Mouse (Mus musculus): ENCODE measurements around the gene Echdc1. TPM values are rescaled to one million over a fixed set of nuclear protein-coding genes. Genes with fewer than 3 reads are reported as not detected.
"Not testable (repeated sequence)": the region's sequence is repeated elsewhere in the genome, so short reads cannot be mapped to it uniquely, and the experiment has no call there.

Gene Echdc1
- polyA plus RNA-seq (2017; shearing (Covaris generic)), result 10 to 100 TPM; 13.4 to 24.7 TPM

DNA sequence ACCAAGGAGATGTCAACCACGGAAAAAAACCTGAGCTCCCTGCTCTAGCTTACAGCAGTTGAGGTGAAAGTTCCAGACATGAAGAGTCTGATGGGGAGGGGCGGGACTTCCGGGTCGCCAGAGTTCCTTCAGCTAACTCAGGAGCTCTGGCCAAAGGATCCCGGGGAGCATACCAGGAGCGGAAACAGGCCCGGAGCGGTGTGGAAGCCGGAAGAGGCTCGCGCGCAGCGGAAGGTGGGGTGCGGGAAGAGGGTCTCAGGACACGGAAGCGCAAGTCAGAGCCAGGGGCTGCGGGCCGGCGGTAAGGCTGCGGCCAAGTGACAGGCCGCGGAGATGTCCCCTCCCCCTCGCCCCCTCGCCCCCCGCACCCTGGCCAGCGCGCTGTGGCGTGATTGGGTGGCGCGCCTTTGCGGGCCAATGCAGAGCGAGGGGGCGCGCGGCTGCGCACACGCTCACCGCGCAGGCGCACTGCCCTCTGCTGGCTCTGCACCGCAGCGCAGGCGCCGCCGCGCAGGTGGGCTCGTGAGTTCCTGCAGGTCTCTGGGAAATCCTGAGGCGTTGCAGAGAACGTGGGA, at the start of gene Echdc1:
Echdc1 (plus strand) TSS at position 103 of the 575 bp plus-strand sequence.
- ATAC-seq, result peak; percentile 83

DNA sequence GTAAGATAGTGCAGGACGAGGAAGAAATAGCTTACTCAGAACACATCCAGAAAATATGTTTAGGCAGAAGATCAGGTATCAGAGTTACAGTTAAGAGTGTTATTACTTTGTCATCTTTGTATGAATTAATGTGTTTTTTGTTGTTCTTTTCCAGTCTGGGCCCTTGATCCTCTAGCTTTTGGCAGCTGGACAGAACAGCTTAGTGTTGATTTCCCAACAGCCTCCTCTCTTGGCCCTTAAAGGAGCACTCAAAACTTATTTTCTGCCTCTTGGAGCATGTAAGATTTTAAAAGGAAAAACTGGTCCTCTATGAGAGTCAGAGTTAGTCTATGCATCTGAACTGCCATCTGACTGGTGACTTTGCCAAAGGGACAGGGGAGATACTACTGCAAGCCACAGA, 31.2 kb upstream of the Echdc1 start:
- ATAC-seq, result no peak

GRCm38 (mm10) chr10:29285757-29286156, 27.2 kb upstream of the Echdc1 start:
- ATAC-seq, result no peak

GRCm38 (mm10) chr10:29302230-29302629, 10.7 kb upstream of the Echdc1 start:
- ATAC-seq, result no peak

GRCm38 (mm10) chr10:29311480-29312219, 1.3 kb upstream of the Echdc1 start:
- ATAC-seq, result no peak

- peak; percentile 10 for ATAC-seq
These were observed 939 bp downstream of the Echdc1 start for GRCm38 (mm10) chr10:29313905-29314304.

DNA sequence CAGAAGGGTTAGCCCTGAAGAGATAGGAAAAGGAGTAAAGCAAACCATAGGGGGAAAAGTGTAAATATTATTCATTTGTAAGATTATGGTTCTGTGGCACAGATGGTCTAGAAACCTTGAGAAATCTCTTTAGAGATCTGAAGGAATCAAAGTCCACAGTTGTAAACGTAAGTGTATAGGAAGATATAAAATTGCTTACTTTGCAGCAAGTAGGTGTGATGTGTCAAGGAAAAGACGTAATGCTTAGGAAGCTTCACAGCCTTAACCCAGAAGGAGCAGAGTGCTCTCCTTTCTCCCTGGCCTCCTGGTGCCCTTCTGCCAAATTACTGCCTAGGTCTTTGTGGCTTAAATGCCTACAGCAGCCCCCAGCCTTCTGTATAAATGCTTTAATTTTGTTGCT, 11.9 kb downstream of the Echdc1 start:
- ATAC-seq, result no peak

DNA sequence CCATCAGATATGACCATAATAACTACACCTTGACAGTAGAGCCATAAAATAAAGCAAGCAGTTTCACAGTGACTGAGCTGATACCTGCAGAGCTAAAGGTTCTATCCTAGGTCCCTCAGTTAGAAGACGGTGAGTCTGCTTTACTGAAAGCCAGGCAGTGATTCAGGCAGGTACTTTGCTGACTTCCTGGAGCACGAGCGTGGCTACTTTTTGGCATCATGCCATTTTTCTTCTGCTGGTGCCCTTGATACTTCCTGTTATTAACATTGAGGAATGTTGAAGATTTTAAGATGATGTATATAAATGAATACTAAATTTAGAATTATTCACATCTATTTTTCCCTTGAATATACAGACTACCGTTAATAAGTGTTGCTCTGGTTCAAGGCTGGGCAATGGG, 20.9 kb downstream of the Echdc1 start:
- ATAC-seq, result peak; percentile 42

- ATAC-seq, result peak; percentile 95
These were observed 25.5 kb downstream of the Echdc1 start for GRCm38 (mm10) chr10:29338355-29339056.

- no peak for ATAC-seq
These were observed 31.3 kb downstream of the Echdc1 start for GRCm38 (mm10) chr10:29344232-29344631.

DNA sequence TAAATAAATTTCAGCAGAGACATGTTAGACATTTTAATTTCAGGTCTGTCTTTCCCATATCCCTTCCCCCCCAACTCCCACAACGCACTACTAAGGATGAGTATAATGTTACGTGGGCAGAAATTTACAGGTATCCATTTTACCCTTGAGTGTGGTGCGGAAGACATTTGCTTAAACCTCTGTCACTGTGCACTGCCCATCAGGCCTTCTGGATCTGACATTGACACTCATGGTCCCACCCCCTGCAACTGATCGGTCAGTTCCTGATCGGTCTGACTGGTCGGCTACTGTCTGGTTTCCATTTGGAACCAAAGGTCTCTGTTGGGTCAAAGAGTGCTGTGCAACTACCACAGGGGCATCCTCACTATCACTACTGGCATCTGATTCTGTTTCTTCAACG, 33.7 kb downstream of the Echdc1 start:
- ATAC-seq, result no peak

DNA sequence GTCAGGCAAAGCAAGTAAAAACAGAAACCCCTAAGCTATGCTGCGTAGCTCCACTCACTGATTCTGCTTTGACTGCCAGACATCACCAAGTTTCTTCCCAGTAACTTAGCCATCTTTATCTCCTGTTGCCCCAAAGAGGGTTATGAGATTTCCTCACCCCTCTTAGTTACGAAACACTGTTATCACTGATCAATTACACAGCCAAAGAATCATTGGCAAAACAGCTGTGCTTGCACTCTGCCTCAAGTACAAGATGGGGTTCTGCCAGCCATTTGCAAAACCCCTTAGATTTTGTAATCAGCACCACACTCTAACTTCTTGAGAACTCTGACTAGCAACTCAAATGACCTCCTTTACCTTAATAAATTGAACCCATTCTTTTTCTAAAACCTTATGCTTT, 38.5 kb downstream of the Echdc1 start:
- no peak for ATAC-seq

GRCm38 (mm10) chr10:29352575-29352974, 39.6 kb downstream of the Echdc1 start:
- no peak for ATAC-seq

GRCm38 (mm10) chr10:29354183-29354582, 41.2 kb downstream of the Echdc1 start:
- ATAC-seq, result no peak

GRCm38 (mm10) chr10:29361095-29361463, 48.1 kb downstream of the Echdc1 start:
- no peak for ATAC-seq

DNA sequence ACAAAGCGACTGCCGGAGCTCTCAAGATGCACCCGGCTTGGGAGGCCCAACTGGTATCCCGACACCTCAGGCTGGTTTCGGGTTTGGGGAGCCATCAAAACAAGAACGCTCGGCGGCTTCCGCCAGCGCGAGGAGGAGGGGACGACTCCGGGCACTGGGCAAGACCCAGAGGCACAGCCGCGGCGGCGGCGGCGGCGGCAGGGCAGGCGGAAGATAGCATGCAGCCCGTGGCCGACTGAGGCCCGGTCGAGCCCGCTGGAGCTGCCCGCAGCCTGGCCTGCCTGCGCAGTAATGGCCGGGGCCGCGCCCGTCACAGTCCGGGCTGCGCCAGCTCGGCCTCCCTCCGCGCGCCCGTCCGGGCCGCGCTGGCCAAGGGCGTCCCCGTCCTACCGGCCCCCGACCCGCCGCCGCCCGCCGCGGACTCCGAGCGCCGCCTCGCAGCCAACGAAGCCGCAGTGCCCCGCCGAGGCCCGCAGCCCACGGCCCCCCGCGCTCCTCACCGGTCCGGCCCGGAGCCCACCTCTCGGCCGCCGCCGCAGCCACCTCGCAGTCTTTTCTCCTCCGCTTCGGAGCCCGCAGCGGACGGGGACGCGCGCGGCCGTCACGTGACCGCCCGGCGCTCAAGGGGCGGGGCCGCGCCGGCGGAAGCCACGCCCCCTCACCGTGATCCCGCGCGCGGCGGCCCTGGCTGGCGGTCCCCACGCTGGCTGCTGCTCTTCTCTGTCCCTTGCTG, 48.7 kb downstream of the Echdc1 start:
- ATAC-seq, result peak; percentile 75

DNA sequence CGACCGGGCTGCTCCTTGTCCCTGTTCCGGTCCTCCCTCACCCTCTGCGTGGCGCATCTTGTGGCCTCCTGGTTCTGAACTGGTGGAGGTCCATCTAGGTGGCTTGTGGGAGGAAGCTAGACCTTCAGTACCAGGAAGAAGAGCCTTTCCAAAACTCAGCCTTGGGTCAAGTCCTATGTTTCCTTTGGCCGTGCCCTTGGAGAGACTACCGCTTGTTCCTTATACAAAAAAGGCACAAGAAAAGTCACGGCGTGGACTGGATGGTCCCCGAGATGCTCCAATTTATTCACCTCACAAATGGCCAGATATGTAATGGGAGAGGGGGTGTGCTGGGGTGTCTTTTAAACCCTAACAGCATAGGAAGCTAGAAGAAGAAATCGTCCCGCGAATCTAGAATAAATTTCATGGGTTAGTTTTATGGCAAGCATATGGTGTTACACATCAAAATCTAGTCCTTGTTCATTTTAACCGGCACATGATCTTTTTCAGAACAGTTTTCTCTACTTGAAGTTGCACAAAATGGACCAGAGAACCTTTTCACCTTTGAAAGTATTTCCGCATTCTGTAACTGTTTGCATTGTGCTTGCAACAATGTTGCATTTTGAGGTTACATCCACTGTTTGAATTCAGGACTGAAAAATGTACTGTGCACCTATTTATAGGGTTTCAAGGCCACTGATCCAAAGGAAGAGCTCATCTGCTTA, 49.4 kb downstream of the Echdc1 start, which contains the start of gene Rnf146:
Rnf146 (minus strand) TSS at position 246 of the 704 bp plus-strand sequence.
- ATAC-seq, result peak; percentile 21

- no peak for ATAC-seq
These were observed 61.1 kb downstream of the Echdc1 start for GRCm38 (mm10) chr10:29374065-29374464.

- no peak for ATAC-seq
These were observed 68.6 kb downstream of the Echdc1 start for GRCm38 (mm10) chr10:29381558-29381957.

- not testable (repeated sequence) for ATAC-seq
These were observed 81.9 kb downstream of the Echdc1 start for GRCm38 (mm10) chr10:29394890-29395289.

Data from CD4-positive, CD25-positive, alpha-beta regulatory T cell, adult 4 months (primary cell).